Mouse (Mus musculus) kidney, embryonic 16.5 days (tissue): ENCODE data around the gene Kirrel. TPM values are rescaled to one million over a fixed set of nuclear protein-coding genes. Genes with fewer than 3 reads are reported as not detected.

ENCODE experiments used
- polyA plus RNA-seq: library from polyadenylated mRNA; unstranded; fragments of >200 nt; fragmentation: Nextera tagmentation; extraction: Ambion mirVana; gene quantifications from 2 replicates; pipeline ENCODE4 v1.2.1, GENCODE M21; 2015

Gene Kirrel
- polyA plus RNA-seq, 1 experiment from 2014 or later: 18.6 TPM

Other genes starting within 250 kb of the Kirrel start
- gene Cd1d1, start 175.3 kb downstream of the Kirrel start, polyA plus RNA-seq: 27.3 and 28.3 TPM in 2 replicates
- gene Fcrls, start 89.0 kb upstream of the Kirrel start, polyA plus RNA-seq: 5.4 and 5.6 TPM in 2 replicates
- 0.31 and 0.59 TPM in 2 replicates for gene Cd5l, start 183.1 kb upstream of the Kirrel start, polyA plus RNA-seq
- gene Fcrl1, start 201.6 kb upstream of the Kirrel start, polyA plus RNA-seq: 0.34 TPM in 1 of 2 replicates, not detected in the other